Mouse (Mus musculus): Measurements from ENCODE around the gene Adh5. TPM values are rescaled to one million over a fixed set of nuclear protein-coding genes. Genes with fewer than 3 reads are reported as not detected.

The Adh5 gene
- total RNA-seq (2014; fragmentation: Nextera tagmentation), result 86.2 and 86.3 TPM in 2 replicates
- 147 and 154 TPM in 2 replicates for total RNA-seq (2017)
- polyA plus RNA-seq (2012), result 11.3 and 27.4 TPM in 2 replicates

DNA sequence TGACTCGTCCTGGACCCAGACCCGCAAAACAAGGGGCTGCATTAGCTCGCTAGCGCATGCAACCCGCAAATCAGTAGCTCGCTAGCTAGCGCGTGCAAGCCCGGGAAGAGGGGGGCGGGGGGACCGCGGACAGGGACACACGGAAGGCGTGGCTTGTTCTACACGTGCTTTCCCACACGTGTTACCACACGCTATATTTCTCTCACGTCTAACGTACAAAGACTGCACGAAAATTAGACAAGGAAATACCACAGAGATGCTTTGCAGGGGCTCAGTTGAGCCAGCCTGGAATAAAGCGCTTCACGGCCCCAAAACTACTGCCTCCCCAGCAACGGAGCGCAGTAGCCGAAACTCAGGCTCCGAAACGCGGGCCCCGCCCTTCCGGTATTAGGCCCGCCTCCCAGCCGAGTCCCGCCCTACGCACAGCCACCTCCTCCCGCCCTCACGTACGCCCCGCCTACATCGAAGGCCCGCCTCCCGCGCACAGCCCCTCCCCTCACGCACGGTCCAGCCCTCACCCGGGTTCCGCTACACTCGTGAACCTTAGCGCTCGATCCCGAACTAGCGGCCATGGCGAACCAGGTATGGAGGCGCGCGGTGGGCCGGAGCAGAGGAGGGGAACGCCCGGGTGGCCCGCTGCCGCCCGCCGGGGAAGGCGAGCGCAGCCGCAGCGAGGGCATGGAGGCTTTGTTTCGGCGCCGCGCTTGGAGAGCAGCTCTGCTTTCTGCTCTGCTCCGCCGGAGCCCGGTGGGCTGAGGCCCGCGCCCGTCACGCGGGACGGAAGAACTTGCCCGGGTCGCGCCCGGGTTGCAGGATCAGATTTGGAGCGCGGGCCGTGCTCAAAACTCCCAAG is at the start of gene Adh5:
Adh5 (plus strand) TSS at position 482 of the 853 bp plus-strand sequence.
- 0 out of 2 replicates have a peak, but pooled peaks cover 2% of the 10 kb centered on the region for H3K27me3 ChIP-seq (ENCODE audit: insufficient read depth, low read length)
- ATAC-seq (ENCODE audit: extremely low read depth, insufficient number of reproducible peaks, low FRiP score, poor library complexity, severe bottlenecking) (peak; percentile 94), DNase-seq (ENCODE audit: low spot score) (peak; percentile 84)
- peak within 1 kb of the TSS; percentile 94 for H3K4me3 ChIP-seq (ENCODE audit: low read depth, low read length)
- H3K9me3 ChIP-seq (replicated peaks), result no peaks in the 10 kb centered on the region
- TF ChIP-seq GATA2 (IDR thresholded peaks at IDR 0.05; ENCODE audit: borderline replicate concordance, low read depth, low read length) (no peak), POLR2AphosphoS5 (IDR thresholded peaks at IDR 0.05; ENCODE audit: insufficient replicate concordance, low read depth, low read length) (no peak), CTCF (IDR thresholded peaks at IDR 0.05; ENCODE audit: low read depth, low read length) (no peak), TAL1 (conservative IDR thresholded peaks at IDR 0.05; ENCODE audit: low read depth, low read length) (no peak)
- peaks cover 20% of the 10 kb centered on the region for H3K4me1 ChIP-seq (ENCODE audit: insufficient read depth, low read depth, low read length)
- peaks cover 33% of the 10 kb centered on the region for H3K36me3 ChIP-seq (replicated peaks)

DNA sequence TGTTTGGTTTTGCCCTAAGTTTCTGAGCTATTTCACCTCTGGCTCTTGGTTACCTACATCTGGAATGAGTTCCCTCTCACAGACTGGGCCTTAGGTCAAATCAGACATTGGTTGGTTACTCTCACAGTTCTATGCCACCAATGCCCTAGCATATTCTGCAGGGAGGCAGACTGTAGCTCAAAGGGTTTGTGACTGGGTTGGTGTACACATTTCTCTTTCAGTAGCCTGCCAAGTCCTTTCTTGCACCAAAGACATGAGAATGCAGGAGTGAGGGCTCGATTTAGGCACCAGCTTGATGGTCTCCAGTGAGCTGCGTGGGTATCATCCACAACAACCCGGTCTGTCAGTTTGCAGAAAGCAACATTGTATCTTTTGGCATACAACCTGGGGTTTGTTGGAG is 38.0 kb upstream of the Adh5 start:
- H3K9me3 ChIP-seq (replicated peaks), result no peaks in the 10 kb centered on the region
- no peak overlapping the region for H3K4me3 ChIP-seq (ENCODE audit: low read depth, low read length)
- ATAC-seq (ENCODE audit: extremely low read depth, insufficient number of reproducible peaks, low FRiP score, poor library complexity, severe bottlenecking), result no peak
- DNase-seq (ENCODE audit: low spot score), result no peak
- no peaks in the 10 kb centered on the region for H3K36me3 ChIP-seq (replicated peaks)
- H3K27me3 ChIP-seq (ENCODE audit: insufficient read depth, low read length), result peaks cover 9% of the 10 kb centered on the region; the same call in 1 of the 2 replicates
- peaks cover 2% of the 10 kb centered on the region; the same call in 1 of the 2 replicates for H3K4me1 ChIP-seq (ENCODE audit: insufficient read depth, low read depth, low read length)
- TF ChIP-seq GATA2 (IDR thresholded peaks at IDR 0.05; ENCODE audit: borderline replicate concordance, low read depth, low read length), result no peak
- TF ChIP-seq TAL1 (conservative IDR thresholded peaks at IDR 0.05; ENCODE audit: low read depth, low read length), result no peak
- no peak for TF ChIP-seq POLR2AphosphoS5 (IDR thresholded peaks at IDR 0.05; ENCODE audit: insufficient replicate concordance, low read depth, low read length)
- TF ChIP-seq CTCF (IDR thresholded peaks at IDR 0.05; ENCODE audit: low read depth, low read length), result no peak
- TF ChIP-seq GATA1 (IDR thresholded peaks at IDR 0.05; ENCODE audit: borderline replicate concordance, low read length), result no peak

DNA sequence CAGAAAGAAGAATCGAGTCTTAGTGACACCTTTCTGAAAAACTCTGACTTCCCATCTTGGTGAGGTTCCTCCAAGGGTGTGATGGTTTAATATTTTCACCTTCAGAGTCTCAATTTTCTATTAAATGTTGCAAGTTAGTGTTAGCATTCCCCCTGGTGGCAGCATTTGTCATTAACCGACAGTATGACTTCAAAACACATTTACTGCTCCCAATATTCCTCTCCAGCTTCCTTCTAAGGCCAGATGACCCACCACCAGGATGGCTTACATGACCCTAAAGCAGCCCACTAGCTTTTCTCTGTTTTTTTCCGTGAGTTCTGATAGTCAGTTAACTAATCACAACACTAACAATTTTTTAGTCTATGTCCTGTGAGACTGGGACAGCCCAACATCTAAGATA is 37.6 kb upstream of the Adh5 start:
- no peaks in the 10 kb centered on the region for H3K9me3 ChIP-seq (replicated peaks)
- no peak for ATAC-seq (ENCODE audit: extremely low read depth, insufficient number of reproducible peaks, low FRiP score, poor library complexity, severe bottlenecking)
- TF ChIP-seq CTCF (IDR thresholded peaks at IDR 0.05; ENCODE audit: low read depth, low read length) (no peak), GATA1 (IDR thresholded peaks at IDR 0.05; ENCODE audit: borderline replicate concordance, low read length) (no peak)
- no peak overlapping the region for H3K4me3 ChIP-seq (ENCODE audit: low read depth, low read length)
- peaks cover 2% of the 10 kb centered on the region; the same call in 1 of the 2 replicates for H3K4me1 ChIP-seq (ENCODE audit: insufficient read depth, low read depth, low read length)
- peaks cover 9% of the 10 kb centered on the region; the same call in 1 of the 2 replicates for H3K27me3 ChIP-seq (ENCODE audit: insufficient read depth, low read length)
- DNase-seq (ENCODE audit: low spot score), result no peak
- no peaks in the 10 kb centered on the region for H3K36me3 ChIP-seq (replicated peaks)

DNA sequence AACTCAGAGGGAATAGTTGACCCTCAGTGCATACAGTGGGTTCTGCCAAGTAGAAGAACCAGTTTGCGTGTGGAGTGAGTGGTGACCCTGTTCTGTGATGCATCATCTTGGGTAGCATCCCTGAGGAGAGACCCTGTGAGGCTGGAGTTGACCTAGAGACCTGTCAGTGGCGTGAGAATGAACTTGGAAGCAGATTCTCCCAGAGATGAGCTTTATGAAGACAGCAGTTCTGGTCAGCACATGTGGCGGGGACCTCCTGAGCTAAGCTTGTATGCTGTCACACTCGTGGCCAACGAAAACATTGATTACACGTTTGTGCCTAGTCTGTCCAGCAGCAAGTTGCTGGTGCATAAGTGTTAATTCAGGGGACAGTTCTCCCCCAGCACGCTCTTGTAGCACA is 37.1 kb upstream of the Adh5 start:
- H3K27me3 ChIP-seq (ENCODE audit: insufficient read depth, low read length), result peaks cover 9% of the 10 kb centered on the region; the same call in 1 of the 2 replicates
- no peak for DNase-seq (ENCODE audit: low spot score)
- no peak for ATAC-seq (ENCODE audit: extremely low read depth, insufficient number of reproducible peaks, low FRiP score, poor library complexity, severe bottlenecking)
- H3K9me3 ChIP-seq (replicated peaks), result no peaks in the 10 kb centered on the region
- no peaks in the 10 kb centered on the region for H3K4me1 ChIP-seq (ENCODE audit: insufficient read depth, low read depth, low read length)
- no peak for TF ChIP-seq POLR2AphosphoS5 (IDR thresholded peaks at IDR 0.05; ENCODE audit: insufficient replicate concordance, low read depth, low read length)
- TF ChIP-seq CTCF (IDR thresholded peaks at IDR 0.05; ENCODE audit: low read depth, low read length), result no peak
- no peak for TF ChIP-seq GATA1 (IDR thresholded peaks at IDR 0.05; ENCODE audit: borderline replicate concordance, low read length)
- TF ChIP-seq TAL1 (conservative IDR thresholded peaks at IDR 0.05; ENCODE audit: low read depth, low read length), result no peak
- no peak for TF ChIP-seq GATA2 (IDR thresholded peaks at IDR 0.05; ENCODE audit: borderline replicate concordance, low read depth, low read length)
- no peaks in the 10 kb centered on the region for H3K36me3 ChIP-seq (replicated peaks)
- no peak overlapping the region for H3K4me3 ChIP-seq (ENCODE audit: low read depth, low read length)

DNA sequence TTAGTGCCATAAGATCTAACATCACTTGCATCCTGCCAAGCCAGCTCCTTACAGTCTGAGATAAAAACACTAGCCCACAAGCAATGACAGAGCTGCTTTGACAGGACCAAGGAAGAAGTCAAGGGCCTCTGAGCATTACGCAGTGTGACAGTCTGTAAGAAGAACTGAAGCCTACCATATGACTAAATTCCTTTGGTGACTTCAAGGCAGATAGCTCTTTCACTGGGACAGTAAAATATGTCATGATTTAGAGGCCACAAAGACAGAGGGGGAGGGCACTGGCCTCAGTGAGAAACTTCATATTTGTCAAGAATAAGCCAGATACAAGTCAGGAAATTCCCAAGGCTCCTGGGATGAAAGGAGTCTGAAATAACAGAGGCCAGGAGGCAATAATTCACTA is 35.0 kb upstream of the Adh5 start:
- TF ChIP-seq POLR2AphosphoS5 (IDR thresholded peaks at IDR 0.05; ENCODE audit: insufficient replicate concordance, low read depth, low read length), result no peak
- no peak for TF ChIP-seq TAL1 (conservative IDR thresholded peaks at IDR 0.05; ENCODE audit: low read depth, low read length)
- TF ChIP-seq CTCF (IDR thresholded peaks at IDR 0.05; ENCODE audit: low read depth, low read length), result no peak
- no peak for TF ChIP-seq GATA1 (IDR thresholded peaks at IDR 0.05; ENCODE audit: borderline replicate concordance, low read length)
- TF ChIP-seq GATA2 (IDR thresholded peaks at IDR 0.05; ENCODE audit: borderline replicate concordance, low read depth, low read length), result no peak

DNA sequence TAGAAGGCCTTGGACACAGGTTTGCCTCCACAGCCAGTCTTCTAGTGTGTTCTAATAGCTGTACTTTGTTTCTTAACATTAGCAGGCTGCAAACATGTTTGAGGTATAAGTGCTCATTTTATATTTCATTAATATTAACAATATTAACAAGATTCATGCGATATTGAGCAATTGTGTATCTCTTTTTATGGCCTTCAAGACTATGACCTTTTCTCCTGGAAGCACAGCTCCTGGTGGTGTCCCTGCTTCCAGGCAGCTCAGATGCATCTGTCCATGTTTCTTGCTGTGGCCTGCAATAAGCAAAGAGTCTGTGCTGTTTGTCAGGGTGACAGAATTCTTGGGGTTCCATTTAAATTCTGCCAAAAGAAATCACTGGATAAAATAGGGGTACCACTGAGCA is 33.3 kb upstream of the Adh5 start:
- H3K4me3 ChIP-seq (ENCODE audit: low read depth, low read length), result no peak overlapping the region
- TF ChIP-seq GATA1 (IDR thresholded peaks at IDR 0.05; ENCODE audit: borderline replicate concordance, low read length), result no peak
- TF ChIP-seq GATA2 (IDR thresholded peaks at IDR 0.05; ENCODE audit: borderline replicate concordance, low read depth, low read length), result no peak
- no peak for TF ChIP-seq POLR2AphosphoS5 (IDR thresholded peaks at IDR 0.05; ENCODE audit: insufficient replicate concordance, low read depth, low read length)
- TF ChIP-seq CTCF (IDR thresholded peaks at IDR 0.05; ENCODE audit: low read depth, low read length), result no peak
- no peak for TF ChIP-seq TAL1 (conservative IDR thresholded peaks at IDR 0.05; ENCODE audit: low read depth, low read length)
- peaks cover 9% of the 10 kb centered on the region; the same call in 1 of the 2 replicates for H3K27me3 ChIP-seq (ENCODE audit: insufficient read depth, low read length)
- H3K36me3 ChIP-seq (replicated peaks), result no peaks in the 10 kb centered on the region
- no peaks in the 10 kb centered on the region for H3K9me3 ChIP-seq (replicated peaks)
- no peaks in the 10 kb centered on the region for H3K4me1 ChIP-seq (ENCODE audit: insufficient read depth, low read depth, low read length)
- ATAC-seq (ENCODE audit: extremely low read depth, insufficient number of reproducible peaks, low FRiP score, poor library complexity, severe bottlenecking), result no peak
- no peak for DNase-seq (ENCODE audit: low spot score)

More for the DNA sequence above, 35.0 kb upstream of the Adh5 start:
- H3K36me3 ChIP-seq (replicated peaks), result no peaks in the 10 kb centered on the region
- ATAC-seq (ENCODE audit: extremely low read depth, insufficient number of reproducible peaks, low FRiP score, poor library complexity, severe bottlenecking) (no peak), DNase-seq (ENCODE audit: low spot score) (no peak)
- H3K4me3 ChIP-seq (ENCODE audit: low read depth, low read length), result no peak overlapping the region
- no peaks in the 10 kb centered on the region for H3K4me1 ChIP-seq (ENCODE audit: insufficient read depth, low read depth, low read length)
- H3K9me3 ChIP-seq (replicated peaks), result no peaks in the 10 kb centered on the region
- H3K27me3 ChIP-seq (ENCODE audit: insufficient read depth, low read length), result peaks cover 9% of the 10 kb centered on the region; the same call in 1 of the 2 replicates
